Mouse (Mus musculus) left cerebral cortex, postnatal 36 days (tissue): ENCODE measurements around the gene Pnpla1. TPM values are rescaled to one million over a fixed set of nuclear protein-coding genes. Genes with fewer than 3 reads are reported as not detected.

ENCODE experiments used
- total RNA-seq, 2 experiments: library from RNA; stranded (reverse); gene quantifications; 2 replicates each; pipeline ENCODE4 v1.2.3; 2021

Pnpla1 gene
- total RNA-seq, 2 experiments from 2014 or later: 0.66 to 1.4 TPM

Other genes starting within 250 kb of the Pnpla1 start
- gene Srpk1, start 235.7 kb upstream of the Pnpla1 start, total RNA-seq: 100 to 1,000 TPM in 1 of 2 experiments, 10 to 100 TPM in 1; 90.2 to 106 TPM
- gene Slc26a8, start 168.2 kb upstream of the Pnpla1 start, total RNA-seq: 10 to 100 TPM in 1 of 2 experiments, 1 to 10 TPM in 1; 6.9 to 10.8 TPM
- 10 to 100 TPM; 86.6 to 86.8 TPM for gene Mapk14, start 167.1 kb upstream of the Pnpla1 start, total RNA-seq
- gene AC170998.1, start 132.3 kb upstream of the Pnpla1 start, total RNA-seq: 1 to 10 TPM; 2.2 to 3.6 TPM
- 1 to 10 TPM; 1.1 to 1.5 TPM for gene Mapk13, start 89.1 kb upstream of the Pnpla1 start, total RNA-seq
- gene Brpf3, start 57.3 kb upstream of the Pnpla1 start, total RNA-seq: 10 to 100 TPM; 44.2 to 54.7 TPM
- 10 to 100 TPM; 12.2 to 15.4 TPM for gene 4930539E08Rik, start 56.9 kb downstream of the Pnpla1 start, total RNA-seq
- not detected for gene Pxt1, start 85.4 kb downstream of the Pnpla1 start, total RNA-seq
- 10 to 100 TPM; 72.8 to 77.6 TPM for gene Kctd20, start 93.5 kb downstream of the Pnpla1 start, total RNA-seq
- gene Stk38, start 149.6 kb downstream of the Pnpla1 start, total RNA-seq: 10 to 100 TPM; 35.0 to 62.2 TPM
- 100 to 1,000 TPM; 101 to 118 TPM for gene Srsf3, start 174.2 kb downstream of the Pnpla1 start, total RNA-seq
- 10 to 100 TPM; 27.0 to 40.0 TPM for gene Cdkn1a, start 232.6 kb downstream of the Pnpla1 start, total RNA-seq